Mouse (Mus musculus) lung, postnatal 14 days (tissue): ENCODE data around the gene Bcl2l11.

ENCODE experiments used
- DNase-seq: peaks from one replicate; pipeline ENCODE4 v3.0.0; 2021

Gene Bcl2l11

GRCm38 (mm10) chr2:128114621-128115020 lies 11.2 kb upstream of the Bcl2l11 start:
- DNase-seq, result no peak

GRCm38 (mm10) chr2:128115579-128115978 lies 10.3 kb upstream of the Bcl2l11 start:
- no peak for DNase-seq

GRCm38 (mm10) chr2:128117605-128118004 lies 8.2 kb upstream of the Bcl2l11 start:
- no peak for DNase-seq

- no peak for DNase-seq
Measured at GRCm38 (mm10) chr2:128118971-128119370, 6.9 kb upstream of the Bcl2l11 start.

GRCm38 (mm10) chr2:128122491-128122890 lies 3.3 kb upstream of the Bcl2l11 start:
- peak; percentile 70 for DNase-seq

GRCm38 (mm10) chr2:128122891-128123771 lies 2.7 kb upstream of the Bcl2l11 start:
- DNase-seq, result peak; percentile 39

- DNase-seq, result peak; percentile 22
Measured at GRCm38 (mm10) chr2:128123921-128124683, 1.7 kb upstream of the Bcl2l11 start.

GRCm38 (mm10) chr2:128124693-128125092 lies 1.1 kb upstream of the Bcl2l11 start:
- no peak for DNase-seq

- peak; percentile 34 for DNase-seq
Measured at GRCm38 (mm10) chr2:128126591-128127051, 783 bp downstream of the Bcl2l11 start.

- peak; percentile 97 for DNase-seq
Measured at GRCm38 (mm10) chr2:128127121-128127671, 1.4 kb downstream of the Bcl2l11 start.

GRCm38 (mm10) chr2:128127691-128128292 lies 2.0 kb downstream of the Bcl2l11 start:
- DNase-seq, result peak; percentile 81

GRCm38 (mm10) chr2:128128532-128128931 lies 2.7 kb downstream of the Bcl2l11 start:
- DNase-seq, result no peak

- DNase-seq, result no peak
Measured at GRCm38 (mm10) chr2:128131503-128131902, 5.7 kb downstream of the Bcl2l11 start.

GRCm38 (mm10) chr2:128132635-128133034 lies 6.8 kb downstream of the Bcl2l11 start:
- no peak for DNase-seq

GRCm38 (mm10) chr2:128133865-128134264 lies 8.0 kb downstream of the Bcl2l11 start:
- no peak for DNase-seq

- no peak for DNase-seq
Measured at GRCm38 (mm10) chr2:128134474-128134873, 8.6 kb downstream of the Bcl2l11 start.

- DNase-seq, result no peak
Measured at GRCm38 (mm10) chr2:128134948-128135347, 9.1 kb downstream of the Bcl2l11 start.

GRCm38 (mm10) chr2:128136769-128137433 lies 11.1 kb downstream of the Bcl2l11 start:
- DNase-seq, result no peak

- DNase-seq, result no peak
Measured at GRCm38 (mm10) chr2:128137480-128138276, 11.8 kb downstream of the Bcl2l11 start.

GRCm38 (mm10) chr2:128138924-128139323 lies 13.1 kb downstream of the Bcl2l11 start:
- no peak for DNase-seq

- DNase-seq, result peak; percentile 34
Measured at GRCm38 (mm10) chr2:128139781-128140180, 13.9 kb downstream of the Bcl2l11 start.

GRCm38 (mm10) chr2:128140183-128140582 lies 14.3 kb downstream of the Bcl2l11 start:
- DNase-seq, result no peak
